Mouse (Mus musculus): ENCODE results near the gene Cdc34. TPM values are rescaled to one million over a fixed set of nuclear protein-coding genes. Genes with fewer than 3 reads are reported as not detected.
A peak's percentile ranks its signal among the peaks of the same experiment; 100 is the strongest.
"Not testable (repeated sequence)": the region's sequence is repeated elsewhere in the genome, so short reads cannot be mapped to it uniquely, and the experiment has no call there.

Cdc34 gene
- total RNA-seq, 2 experiments from 2014 or later = 344 to 378 TPM

DNA sequence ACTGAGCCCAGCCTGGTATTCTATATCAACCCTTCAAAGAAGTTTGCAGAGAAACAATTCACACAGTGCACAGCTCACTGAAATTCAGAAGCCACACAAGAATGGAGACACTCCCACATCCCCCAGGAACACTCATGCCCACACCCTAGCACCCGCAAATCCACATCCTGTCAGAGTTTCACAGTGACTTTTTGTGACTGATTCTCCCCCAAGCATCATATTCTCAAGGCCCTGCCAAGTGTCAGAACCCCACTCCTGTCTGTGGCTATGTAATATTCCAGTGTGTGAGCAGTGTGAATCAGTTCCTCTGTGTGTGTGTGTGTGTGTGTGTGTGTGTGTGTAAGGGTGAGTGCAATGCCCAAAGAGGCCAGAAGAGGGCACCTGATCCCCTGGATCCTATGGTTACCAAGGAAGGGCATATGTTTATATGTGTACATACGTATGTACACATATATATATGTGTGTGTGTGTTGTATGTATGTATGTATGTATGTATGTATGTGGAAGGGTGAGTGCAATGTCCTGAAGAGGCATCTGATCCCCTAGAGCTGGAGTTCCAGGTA, 10.1 kb downstream of the Cdc34 start:
- DNase-seq = no peak
- intact Hi-C loops (cut with DNase I) = no loop called here

DNA sequence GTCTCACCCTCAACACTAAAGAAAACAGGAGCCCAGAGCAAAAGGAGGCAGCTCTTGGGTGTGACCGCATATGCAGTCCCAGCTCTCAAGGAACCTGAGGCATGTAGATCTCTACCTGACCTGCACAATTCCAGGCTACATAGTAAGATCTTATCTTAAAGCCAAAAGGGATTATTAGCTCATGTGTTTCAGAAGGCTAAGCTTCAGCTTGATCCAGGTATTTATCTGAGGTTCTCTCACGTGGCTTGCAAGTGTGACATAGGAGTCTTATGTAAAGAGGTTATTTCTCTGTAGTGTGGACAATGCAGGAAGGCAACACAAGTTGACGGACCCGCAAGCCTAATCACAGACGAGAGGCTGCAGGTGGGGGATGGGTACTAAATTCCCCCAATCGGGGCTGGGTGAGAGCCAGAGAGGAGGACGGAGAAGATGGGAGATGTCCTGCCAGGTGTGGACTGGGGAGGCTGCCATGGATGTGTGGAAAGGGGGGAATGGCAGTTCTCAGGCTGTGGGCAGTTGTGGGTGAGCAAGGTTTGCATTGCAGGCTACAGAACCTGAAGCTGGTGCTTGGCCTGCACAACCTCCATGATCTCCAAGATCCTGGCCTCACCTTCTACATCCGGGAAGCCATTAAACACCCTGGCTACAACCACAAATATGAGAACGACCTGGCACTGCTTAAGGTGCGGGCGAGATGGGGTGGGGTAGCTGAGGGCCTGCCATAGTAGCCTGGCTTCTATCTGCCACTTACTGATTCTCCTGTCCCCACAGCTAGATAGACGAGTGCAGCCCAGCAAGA, 11.8 kb downstream of the Cdc34 start:
- intact Hi-C loops (cut with DNase I) = no loop called here
- no peak for DNase-seq

- intact Hi-C loops (cut with DNase I) = no loop called here
- no peak for DNase-seq
These were observed 12.3 kb downstream of the Cdc34 start for GRCm38 (mm10) chr10:79694379-79694655.

- intact Hi-C loops (cut with DNase I) = loop anchor here (5.0 kb wide), 1 partner anchor 92 kb away; no protein-coding TSS in a partner anchor
- DNase-seq = peak; percentile 71 to 72
These were observed 13.5 kb downstream of the Cdc34 start for GRCm38 (mm10) chr10:79695231-79696128.

DNA sequence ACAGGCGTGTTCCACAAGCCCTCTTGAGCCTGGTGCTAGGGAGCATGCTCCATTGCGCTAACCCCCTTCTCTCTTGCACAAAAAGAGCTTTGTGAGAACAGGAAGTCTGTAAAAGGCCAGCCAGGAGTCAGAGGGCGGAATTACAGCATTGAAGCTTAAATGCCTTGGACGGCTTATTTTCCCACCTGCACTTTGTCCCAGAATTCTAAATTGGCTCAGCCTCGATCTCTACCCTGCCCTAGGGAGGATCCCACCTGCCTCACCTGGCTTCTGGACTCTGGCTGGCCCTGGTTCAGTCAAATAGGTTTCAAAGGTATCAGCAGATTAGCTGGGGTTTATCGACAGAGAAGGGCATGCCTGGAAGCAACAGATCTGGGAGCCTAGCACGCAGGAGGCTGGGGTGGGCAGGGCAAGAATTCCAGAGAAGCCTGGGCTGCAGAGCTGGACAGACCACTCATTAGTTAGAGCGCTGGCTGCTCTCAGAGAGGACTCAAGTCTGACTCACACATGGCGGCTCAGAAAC, 14.2 kb downstream of the Cdc34 start:
- DNase-seq = no peak
- intact Hi-C loops (cut with DNase I) = loop anchor here (5.0 kb wide), 1 partner anchor 91 kb away; no protein-coding TSS in a partner anchor

DNA sequence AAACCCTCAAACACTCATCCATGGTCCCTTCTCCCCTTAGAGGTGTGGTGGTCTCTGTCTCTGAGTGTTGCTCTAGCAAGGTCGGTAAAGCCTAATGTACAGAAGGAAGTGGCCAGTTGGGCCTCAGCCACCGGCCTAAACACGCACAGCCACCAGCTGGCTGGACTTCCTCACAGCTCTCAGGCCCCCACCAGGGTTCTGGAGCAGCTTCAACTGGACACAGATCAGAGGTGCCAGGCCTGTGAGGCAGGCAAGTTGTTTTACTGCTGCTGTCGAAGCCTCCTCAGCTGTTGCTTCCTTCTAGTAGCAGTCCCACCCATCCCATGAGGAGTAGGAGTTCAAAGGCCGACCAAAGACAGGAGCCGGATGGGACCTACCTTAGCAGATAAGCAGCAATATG, 15.9 kb downstream of the Cdc34 start:
- intact Hi-C loops (cut with DNase I) = loop anchor here (5.0 kb wide), 1 partner anchor 89 kb away; no protein-coding TSS in a partner anchor

GRCm38 (mm10) chr10:79698459-79698858, 16.5 kb downstream of the Cdc34 start:
- DNase-seq = no peak
- intact Hi-C loops (cut with DNase I) = loop anchor here (5.0 kb wide), 1 partner anchor 89 kb away; no protein-coding TSS in a partner anchor

More for the DNA sequence above, 15.9 kb downstream of the Cdc34 start:
- peak in 1 of 2 experiments; percentile 13 for DNase-seq

DNA sequence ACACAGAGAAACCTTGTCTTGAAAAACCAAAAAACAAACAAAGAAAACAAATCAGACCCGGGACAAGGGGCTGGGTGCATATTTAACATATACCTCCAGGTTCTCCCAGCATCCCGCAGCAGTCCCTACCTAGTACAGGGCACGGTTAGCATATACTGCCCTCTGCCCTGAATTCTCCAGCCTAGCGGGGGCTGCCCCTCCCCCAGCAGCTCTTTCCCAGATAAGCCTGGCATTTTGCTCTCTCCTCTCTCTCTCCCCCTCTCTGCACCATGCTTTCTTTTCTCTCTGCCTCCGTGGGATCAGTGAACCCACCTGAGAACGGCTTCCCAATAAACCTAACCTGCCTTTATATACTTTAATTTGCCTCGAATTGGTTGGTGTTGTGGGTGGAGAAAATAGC, 18.7 kb downstream of the Cdc34 start:
- no peak for DNase-seq
- intact Hi-C loops (cut with DNase I) = no loop called here

DNA sequence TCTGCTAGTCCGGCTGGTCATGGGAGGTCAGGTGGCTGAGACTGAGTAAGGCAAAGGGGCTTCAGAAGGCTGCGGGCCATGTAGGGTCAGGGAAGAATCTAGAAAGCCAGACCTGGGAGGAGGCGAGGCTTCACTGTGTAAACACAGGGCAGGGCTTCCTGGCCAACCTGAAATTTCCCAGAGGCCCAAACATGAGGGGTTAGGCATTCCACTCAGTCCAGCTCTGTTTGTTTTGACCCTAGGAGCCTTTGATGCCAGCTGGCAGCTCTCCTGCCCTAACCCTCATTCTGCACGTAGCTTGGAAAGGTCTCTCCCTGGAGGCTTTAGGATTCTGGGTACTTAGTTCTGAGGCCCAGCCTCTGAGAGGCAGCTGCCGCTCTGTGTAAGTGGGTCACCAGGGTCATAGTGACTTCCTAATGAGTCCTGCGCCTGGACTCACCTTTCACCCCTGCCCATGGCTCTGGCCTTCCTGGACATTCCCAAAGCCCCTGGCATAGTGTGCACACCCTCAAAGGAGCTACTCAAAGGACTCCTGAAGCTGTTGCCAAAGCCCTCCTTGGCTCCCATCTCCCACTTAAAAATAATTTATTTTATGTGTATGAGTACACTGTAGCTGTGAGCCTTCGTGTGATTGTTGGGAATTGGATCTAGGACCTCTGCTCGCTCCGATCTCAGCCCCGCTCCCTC, 19.6 kb downstream of the Cdc34 start:
- intact Hi-C loops (cut with DNase I) = no loop called here
- DNase-seq = no peak

DNA sequence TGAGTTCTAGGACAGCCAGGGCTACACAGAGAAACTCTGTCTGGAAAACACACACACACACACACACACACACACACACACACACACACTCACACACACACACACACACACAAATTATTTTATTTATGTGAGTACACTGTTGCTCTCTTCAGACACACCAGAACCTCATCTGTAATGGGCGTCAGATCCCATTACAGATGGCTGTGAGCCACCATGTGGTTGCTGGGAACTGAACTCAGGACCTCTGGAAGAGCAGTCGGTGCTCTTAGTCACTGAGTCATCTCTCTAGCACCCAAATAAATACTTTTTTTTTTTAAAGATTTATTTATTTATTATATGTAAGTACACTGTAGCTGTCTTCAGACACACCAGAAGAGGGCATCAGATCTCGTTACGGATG, 21.0 kb downstream of the Cdc34 start:
- not testable (repeated sequence) for DNase-seq

GRCm38 (mm10) chr10:79703541-79703940, 21.5 kb downstream of the Cdc34 start:
- intact Hi-C loops (cut with DNase I) = no loop called here
- DNase-seq = no peak

More for the DNA sequence above, 21.0 kb downstream of the Cdc34 start:
- intact Hi-C loops (cut with DNase I) = not testable (repeated sequence)

- intact Hi-C loops (cut with DNase I) = no loop called here
- peak; percentile 98 for DNase-seq
These were observed 22.3 kb downstream of the Cdc34 start, which contains the start of gene Bsg for GRCm38 (mm10) chr10:79704065-79704969. Gene Bsg (plus strand): TSS chr10:79704491.

DNA sequence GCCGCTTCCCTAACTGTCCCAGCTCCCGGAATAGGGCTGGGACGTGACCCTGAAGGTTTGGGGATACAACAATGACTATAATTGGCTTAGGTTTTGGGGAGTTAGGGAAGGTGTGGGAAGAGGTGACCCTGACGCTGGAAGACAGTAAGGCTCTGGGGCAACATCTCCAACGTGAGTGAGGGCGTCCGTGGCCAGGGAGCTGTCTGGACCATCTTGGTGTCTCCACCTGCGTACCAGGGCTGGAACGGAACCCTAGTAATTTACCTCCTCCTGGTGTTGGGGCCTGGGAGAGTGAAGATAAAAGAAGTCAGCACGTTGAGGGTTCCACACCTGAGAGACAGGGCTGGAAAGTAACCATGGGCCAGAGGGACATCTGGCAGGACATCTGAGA, 23.0 kb downstream of the Cdc34 start:
- intact Hi-C loops (cut with DNase I) = no loop called here
- DNase-seq = no peak

- DNase-seq = no peak
- intact Hi-C loops (cut with DNase I) = no loop called here
These were observed 24.0 kb downstream of the Cdc34 start for GRCm38 (mm10) chr10:79705951-79706350.

GRCm38 (mm10) chr10:79706406-79707094, 24.6 kb downstream of the Cdc34 start:
- DNase-seq = peak; percentile 63 to 71
- intact Hi-C loops (cut with DNase I) = no loop called here

DNA sequence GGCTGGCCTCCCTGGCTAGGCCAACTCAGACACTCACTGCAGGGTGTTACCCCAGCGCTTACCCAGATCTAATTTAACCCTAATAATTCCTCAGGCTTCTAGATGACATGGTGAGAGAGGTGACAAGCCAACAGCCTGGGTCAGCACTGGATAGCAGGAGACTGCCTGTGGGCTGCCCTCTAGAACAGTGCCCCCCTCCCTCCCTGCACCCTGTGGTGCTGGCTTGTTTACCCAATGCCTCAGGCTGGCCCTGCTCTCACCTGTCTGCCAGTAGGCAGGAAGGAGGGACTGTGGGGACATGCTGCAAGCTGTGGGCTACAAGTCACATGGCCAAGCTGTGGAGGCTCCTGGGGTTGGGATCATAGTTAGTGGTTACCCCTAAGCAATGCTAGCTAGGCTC, 25.2 kb downstream of the Cdc34 start:
- intact Hi-C loops (cut with DNase I) = no loop called here
- no peak for DNase-seq

DNA sequence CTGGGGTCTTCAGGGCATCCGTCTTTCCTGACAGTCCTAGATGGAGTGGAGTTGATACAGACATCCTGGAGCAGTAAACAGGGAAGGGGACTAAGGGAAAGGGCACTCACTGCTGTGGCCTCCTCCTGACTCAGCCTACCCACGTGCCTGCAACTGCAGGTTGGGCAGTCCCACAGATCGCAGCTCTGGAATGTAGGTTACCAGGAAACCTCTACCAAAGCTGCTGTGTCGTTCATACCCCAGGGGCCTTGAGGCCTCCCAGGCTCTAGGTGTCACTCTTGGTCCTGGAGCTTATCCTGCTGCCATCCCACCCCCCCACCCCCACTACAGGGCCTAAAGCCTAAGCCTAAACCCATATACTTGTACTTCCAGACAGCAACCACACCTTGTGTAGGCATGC, 25.8 kb downstream of the Cdc34 start:
- intact Hi-C loops (cut with DNase I) = no loop called here
- DNase-seq = no peak

GRCm38 (mm10) chr10:79708668-79709067, 26.7 kb downstream of the Cdc34 start:
- peak in 1 of 2 experiments; percentile 23 for DNase-seq
- intact Hi-C loops (cut with DNase I) = no loop called here

DNA sequence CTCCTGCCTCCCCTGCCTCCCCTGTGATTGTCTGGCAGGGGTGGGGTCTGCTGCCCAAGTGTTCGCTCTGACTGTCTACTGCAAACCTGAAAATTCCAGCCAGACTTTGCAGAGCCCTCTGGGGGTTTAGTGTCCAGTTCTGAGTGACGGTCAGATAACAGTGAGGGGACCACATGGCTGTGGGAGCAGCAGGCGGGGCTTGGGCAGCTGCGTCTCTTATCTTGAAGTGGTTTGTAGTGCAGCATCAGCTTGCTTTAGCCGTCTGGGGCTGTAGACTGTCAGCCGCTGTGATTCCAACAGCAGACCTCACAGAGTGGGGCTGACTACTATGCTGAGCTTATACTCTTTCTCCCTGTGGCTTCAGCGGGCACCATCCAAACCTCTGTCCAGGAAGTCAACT, 27.3 kb downstream of the Cdc34 start:
- intact Hi-C loops (cut with DNase I) = no loop called here
- DNase-seq = no peak
